Mouse (Mus musculus) liver, embryonic 16.5 days (tissue): ENCODE measurements at regions not wholly inside any gene's neighbourhood (a gene's known extent, or its start where the extent isn't known, plus 50 kb on each side); places are given as distances from the start of the nearest gene placed in this dataset.
"Not testable (repeated sequence)": the region's sequence is repeated elsewhere in the genome, so short reads cannot be mapped to it uniquely, and the experiment has no call there.

Source experiments
- ATAC-seq: fragments of 200-750 bp; cut with Nextera tagmentation; 2 replicates; pipeline ENCODE4 v1.8.0; 2017; ENCODE audit warnings: low read depth, mild to moderate bottlenecking, moderate number of reproducible peaks, moderate library complexity
- H3K27ac ChIP-seq: fragments of 300-500 bp; sonication (generic); 2 replicates; pipeline ENCODE4 v1.5.1; 2014; ENCODE audit warnings: mild to moderate bottlenecking, low read length
- H3K27me3 ChIP-seq: fragments of 300-500 bp; sonication (generic); 2 replicates; pipeline ENCODE4 v1.6.1; 2014; ENCODE audit warnings: low read depth, low read length, mixed read lengths; ENCODE audit not compliant: control insufficient read depth, insufficient read depth
- H3K36me3 ChIP-seq: fragments of 300-500 bp; sonication (generic); 2 replicates; pipeline ENCODE4 v1.6.1; 2014; ENCODE audit warnings: mild to moderate bottlenecking; ENCODE audit not compliant: control insufficient read depth, insufficient read depth
- H3K4me1 ChIP-seq: fragments of 300-500 bp; sonication (generic); 2 replicates; pipeline ENCODE4 v1.6.1; 2014; ENCODE audit warnings: low read depth, low read length, mixed read lengths; ENCODE audit not compliant: control insufficient read depth
- H3K4me2 ChIP-seq: fragments of 300-500 bp; sonication (generic); 2 replicates; pipeline ENCODE4 v1.6.1; 2014; ENCODE audit warnings: low read depth, low read length, mixed read lengths
- H3K4me3 ChIP-seq: fragments of 300-500 bp; sonication (generic); 2 replicates; pipeline ENCODE4 v1.5.1; 2014; ENCODE audit warnings: low read depth, mild to moderate bottlenecking, low read length
- H3K9ac ChIP-seq: fragments of 300-500 bp; sonication (generic); 2 replicates; pipeline ENCODE4 v1.6.1; 2014; ENCODE audit warnings: low read depth, low read length
- H3K9me3 ChIP-seq: fragments of 300-500 bp; sonication (generic); replicated peaks from 2 replicates; pipeline ENCODE4 v1.6.1; 2016; ENCODE audit warnings: low read length; ENCODE audit not compliant: control insufficient read depth
- WGBS: fragments of 180-500 bp; shearing (Covaris S2); extraction: QIAGEN DNeasy Blood & Tissue Kit; methylation state at CpG from one replicate; pipeline ENCODE4 v1.1.7; 2014; ENCODE audit not compliant: insufficient replicate concordance; 5-methylcytosine and 5-hydroxymethylcytosine counted together

DNA sequence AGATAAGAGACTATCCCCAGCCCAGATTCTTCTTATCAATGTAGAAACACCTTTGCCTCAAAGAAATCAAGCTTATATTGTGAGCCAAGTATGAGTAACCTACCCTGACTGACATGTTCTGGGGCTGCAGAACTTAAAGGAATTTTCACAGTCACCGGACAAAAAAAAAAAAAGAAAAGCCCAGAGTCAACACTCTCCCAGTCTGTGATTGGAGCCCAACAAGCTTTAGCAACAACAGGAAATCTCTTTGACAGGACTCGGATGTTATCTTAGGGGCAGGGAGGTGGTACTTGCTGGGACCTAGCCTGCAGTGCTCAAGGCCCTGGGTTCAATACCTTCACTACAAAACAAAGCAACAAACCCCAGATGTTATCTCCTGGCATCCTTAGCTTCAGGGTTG is 114.2 kb downstream of the Nectin1 start:
- no peak for ATAC-seq
- Histone ChIP-seq H3K9ac (no peak overlapping the region), H3K4me3 (no peak overlapping the region), H3K27ac (no peak overlapping the region), H3K36me3 (no peaks in the 10 kb centered on the region), H3K27me3 (no peaks in the 10 kb centered on the region), H3K9me3 (no peaks in the 10 kb centered on the region), H3K4me2 (no peak overlapping the region), H3K4me1 (no peaks in the 10 kb centered on the region)
- 11% methylated on average over 2 of the region's 2 CpGs for whole genome bisulfite sequencing

- no peak for ATAC-seq
- Histone ChIP-seq H3K4me1 (no peaks in the 10 kb centered on the region), H3K27ac (no peak overlapping the region), H3K27me3 (peaks cover 3% of the 10 kb centered on the region; the same call in 1 of the 2 replicates), H3K36me3 (no peaks in the 10 kb centered on the region), H3K4me2 (no peak overlapping the region), H3K4me3 (no peak overlapping the region), H3K9me3 (no peaks in the 10 kb centered on the region), H3K9ac (no peak overlapping the region)
- 28% methylated on average over 6 of the region's 6 CpGs for WGBS
These were observed 115.0 kb downstream of the Nectin1 start for GRCm38 (mm10) chr9:43858761-43859160.

DNA sequence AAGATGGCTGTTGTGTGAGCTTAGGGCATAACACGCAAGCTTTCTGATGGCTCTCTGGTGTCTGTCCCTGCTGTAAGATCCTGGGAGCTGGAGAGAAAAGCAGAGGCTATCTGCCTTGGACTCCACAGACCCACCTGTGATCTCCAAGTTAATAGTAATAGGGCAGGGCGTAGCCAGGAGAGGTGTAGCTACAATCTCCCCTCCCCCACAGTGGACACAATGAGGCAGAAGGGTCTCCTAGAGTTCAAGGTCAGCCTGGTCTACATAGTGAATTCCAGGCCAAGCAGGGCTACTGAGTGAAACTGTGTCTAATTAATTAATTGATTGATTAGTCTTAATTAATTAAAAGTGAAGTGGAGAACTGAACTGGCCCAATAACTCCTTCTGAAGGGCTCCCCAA is 116.5 kb downstream of the Nectin1 start:
- WGBS = 59% methylated on average over 2 of the region's 2 CpGs
- Histone ChIP-seq H3K36me3 (no peaks in the 10 kb centered on the region), H3K4me1 (no peaks in the 10 kb centered on the region), H3K27ac (no peak overlapping the region), H3K4me3 (no peak overlapping the region), H3K27me3 (peaks cover 9% of the 10 kb centered on the region; the same call in 1 of the 2 replicates), H3K4me2 (no peak overlapping the region), H3K9me3 (no peaks in the 10 kb centered on the region), H3K9ac (no peak overlapping the region)
- ATAC-seq = no peak

- WGBS = 45% methylated on average over 10 of the region's 10 CpGs
- Histone ChIP-seq H3K9me3 (no peaks in the 10 kb centered on the region), H3K4me1 (no peaks in the 10 kb centered on the region), H3K27ac (no peak overlapping the region), H3K27me3 (peaks cover 9% of the 10 kb centered on the region; the same call in 1 of the 2 replicates), H3K9ac (no peak overlapping the region), H3K4me2 (no peak overlapping the region), H3K36me3 (no peaks in the 10 kb centered on the region), H3K4me3 (no peak overlapping the region)
- no peak for ATAC-seq
These were observed 117.6 kb downstream of the Nectin1 start for GRCm38 (mm10) chr9:43861375-43861774.

GRCm38 (mm10) chr9:43862034-43862433 is 118.2 kb downstream of the Nectin1 start:
- not testable (repeated sequence) for H3K4me2 ChIP-seq, H3K4me1 ChIP-seq, H3K9ac ChIP-seq, ATAC-seq, H3K27ac ChIP-seq, H3K9me3 ChIP-seq, H3K36me3 ChIP-seq, H3K4me3 ChIP-seq, H3K27me3 ChIP-seq
- 22% methylated on average over 11 of the region's 11 CpGs for WGBS

DNA sequence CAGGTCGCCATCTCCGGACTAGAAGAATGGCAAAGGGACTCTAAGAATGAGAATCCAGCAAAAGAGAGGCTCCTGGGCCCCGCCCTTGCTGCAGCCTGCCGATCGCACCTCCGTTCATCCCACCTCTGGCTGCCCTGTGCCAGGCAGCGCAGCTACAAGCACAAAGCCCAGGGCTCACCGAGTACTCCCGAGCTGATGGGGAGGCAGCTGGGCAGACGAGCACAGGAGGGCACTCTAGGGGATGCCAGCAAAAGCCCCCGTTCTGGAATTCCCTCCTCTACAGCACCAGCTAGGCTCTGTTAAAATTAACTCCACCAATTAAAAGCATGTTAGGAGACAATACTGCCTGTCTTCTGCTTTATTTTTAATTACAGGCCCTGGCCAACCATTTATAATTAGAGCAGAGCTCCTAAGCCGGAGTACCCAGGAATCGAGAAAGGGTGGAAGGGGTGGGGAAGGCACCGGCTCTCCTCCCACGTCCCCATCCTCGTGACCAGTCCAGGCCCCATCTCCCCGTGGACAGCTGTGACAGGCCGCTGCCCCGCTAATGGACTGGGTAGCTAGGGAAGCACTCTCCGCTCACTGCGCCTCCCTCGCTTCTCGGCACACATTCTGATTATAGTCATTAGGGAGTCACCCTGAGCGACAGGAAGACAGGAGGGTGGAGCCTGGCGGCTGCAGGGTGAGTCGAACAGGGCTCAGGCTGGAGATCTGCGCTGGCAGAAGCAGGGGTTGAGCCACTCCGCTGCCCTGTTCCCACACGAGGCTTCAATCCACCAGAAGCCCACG is 120.0 kb downstream of the Nectin1 start:
- ATAC-seq = no peak
- Histone ChIP-seq H3K27ac (no peak overlapping the region), H3K4me3 (no peak overlapping the region), H3K9ac (no peak overlapping the region), H3K4me1 (no peaks in the 10 kb centered on the region), H3K4me2 (no peak overlapping the region), H3K9me3 (no peaks in the 10 kb centered on the region), H3K27me3 (peaks cover 9% of the 10 kb centered on the region; the same call in 1 of the 2 replicates), H3K36me3 (no peaks in the 10 kb centered on the region)
- WGBS = 7% methylated on average over 30 of the region's 30 CpGs

DNA sequence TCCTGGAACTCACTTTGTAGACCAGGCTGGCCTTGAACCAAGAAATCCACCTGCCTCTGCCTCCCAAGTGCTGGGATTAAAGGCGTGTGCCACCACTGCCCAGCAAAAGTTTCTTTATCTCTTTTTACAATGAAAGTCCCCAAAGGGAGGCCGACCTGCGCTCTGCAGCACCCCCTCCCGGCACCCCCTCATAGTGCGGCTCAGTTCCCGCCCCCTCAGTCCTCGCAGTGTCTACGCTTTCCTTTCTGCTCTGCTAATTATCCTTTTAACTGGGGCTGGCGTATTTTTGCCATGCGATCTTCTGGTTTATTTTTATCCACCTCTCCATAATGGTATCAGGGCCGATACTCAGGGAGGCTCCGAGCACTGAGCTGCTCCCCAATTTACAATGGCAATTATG is 123.0 kb downstream of the Nectin1 start:
- WGBS = 68% methylated on average over 12 of the region's 12 CpGs
- H3K4me1 ChIP-seq = no peaks in the 10 kb centered on the region
- H3K9ac ChIP-seq = no peak overlapping the region
- no peak for ATAC-seq
- H3K27me3 ChIP-seq = peaks cover 9% of the 10 kb centered on the region; the same call in 1 of the 2 replicates
- no peaks in the 10 kb centered on the region for H3K36me3 ChIP-seq
- H3K9me3 ChIP-seq = no peaks in the 10 kb centered on the region
- H3K27ac ChIP-seq = no peak overlapping the region
- no peak overlapping the region for H3K4me2 ChIP-seq
- H3K4me3 ChIP-seq = no peak overlapping the region

DNA sequence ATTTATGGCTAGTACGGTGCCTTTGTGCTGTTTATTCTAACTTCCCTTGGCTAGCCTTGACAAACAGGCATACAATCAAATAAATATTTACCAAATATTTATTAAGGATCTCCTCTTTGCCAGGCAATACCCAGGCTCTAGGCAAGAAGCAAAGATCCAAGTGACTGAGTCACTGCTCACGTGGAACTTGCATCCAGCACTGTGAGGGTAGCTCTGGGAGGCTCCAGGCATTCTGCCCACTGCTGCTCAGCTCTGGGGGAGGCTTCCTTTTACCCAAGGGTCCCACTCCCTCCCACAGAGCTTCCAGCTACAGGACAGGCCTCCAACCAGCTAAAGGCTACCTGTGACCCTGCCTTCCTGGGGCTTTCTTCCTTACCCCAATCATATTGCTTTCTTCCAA is 130.1 kb downstream of the Nectin1 start:
- ATAC-seq = no peak
- Histone ChIP-seq H3K9ac (no peak overlapping the region), H3K4me1 (no peaks in the 10 kb centered on the region), H3K4me2 (no peak overlapping the region), H3K9me3 (no peaks in the 10 kb centered on the region), H3K36me3 (no peaks in the 10 kb centered on the region), H3K4me3 (no peak overlapping the region), H3K27ac (no peak overlapping the region), H3K27me3 (peaks cover 12% of the 10 kb centered on the region)
- WGBS = 51% methylated on average over 2 of the region's 2 CpGs

DNA sequence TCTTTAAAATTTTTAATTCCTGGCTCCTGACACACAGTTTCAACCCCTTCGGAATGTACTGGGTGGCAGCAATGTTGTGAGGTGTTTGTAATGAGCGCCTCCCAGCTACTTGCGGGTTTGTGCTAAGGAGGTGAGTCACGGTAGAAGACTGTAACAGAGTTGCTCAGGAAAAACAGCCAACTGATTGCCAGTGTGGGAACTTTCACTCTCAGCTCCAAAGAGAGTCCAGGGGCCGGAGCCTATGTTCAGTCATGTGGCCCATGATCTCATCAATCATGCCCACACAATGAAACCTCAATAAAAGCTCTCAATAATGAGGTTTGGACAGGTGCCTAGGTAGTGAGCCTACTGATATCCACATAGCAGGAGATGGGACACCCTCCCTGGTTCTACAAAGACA is 130.5 kb downstream of the Nectin1 start:
- WGBS = 65% methylated on average over 5 of the region's 5 CpGs
- H3K27ac ChIP-seq = no peak overlapping the region
- no peak overlapping the region for H3K4me3 ChIP-seq
- H3K4me1 ChIP-seq = no peaks in the 10 kb centered on the region
- no peaks in the 10 kb centered on the region for H3K9me3 ChIP-seq
- no peaks in the 10 kb centered on the region for H3K36me3 ChIP-seq
- no peak overlapping the region for H3K9ac ChIP-seq
- H3K4me2 ChIP-seq = no peak overlapping the region
- no peak for ATAC-seq
- peaks cover 17% of the 10 kb centered on the region for H3K27me3 ChIP-seq
